Mouse (Mus musculus) thymus, postnatal 25 days (tissue): ENCODE data around the gene Notch2.
"Not testable (repeated sequence)": the region's sequence is repeated elsewhere in the genome, so short reads cannot be mapped to it uniquely, and the experiment has no call there.

Experiments
- DNase-seq: peaks from one replicate; pipeline ENCODE4 v3.0.0; 2022

The Notch2 gene

DNA sequence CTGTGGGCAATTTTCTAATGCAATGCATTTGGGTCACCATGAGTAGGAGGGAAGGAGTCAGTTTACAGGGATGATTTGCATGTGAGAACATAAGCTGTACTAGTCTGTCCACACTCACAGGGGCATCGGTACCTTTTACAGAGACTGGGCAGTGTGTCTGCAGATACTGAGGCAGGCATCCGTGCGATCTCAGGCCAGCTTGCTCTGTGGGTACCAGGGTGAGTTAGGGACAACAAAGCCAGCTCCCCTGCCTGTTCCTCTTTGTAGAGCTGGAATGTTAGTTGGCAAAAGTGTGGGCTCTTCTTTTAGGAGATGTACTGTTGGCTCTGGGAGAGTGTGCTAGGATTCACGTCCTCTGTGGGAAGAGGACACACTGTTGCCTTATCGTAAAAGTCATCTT, 19.6 kb downstream of the Notch2 start:
- no peak for DNase-seq

- no peak for DNase-seq
Measured at GRCm38 (mm10) chr3:98034622-98035593, 21.6 kb downstream of the Notch2 start.

- peak; percentile 13 for DNase-seq
Measured at GRCm38 (mm10) chr3:98036161-98036560, 22.8 kb downstream of the Notch2 start.

- no peak for DNase-seq
Measured at GRCm38 (mm10) chr3:98037151-98037550, 23.8 kb downstream of the Notch2 start.

GRCm38 (mm10) chr3:98038658-98039057, 25.3 kb downstream of the Notch2 start:
- DNase-seq: no peak

- DNase-seq: no peak
Measured at GRCm38 (mm10) chr3:98039223-98039622, 25.9 kb downstream of the Notch2 start.

GRCm38 (mm10) chr3:98039666-98040456, 26.5 kb downstream of the Notch2 start:
- no peak for DNase-seq

DNA sequence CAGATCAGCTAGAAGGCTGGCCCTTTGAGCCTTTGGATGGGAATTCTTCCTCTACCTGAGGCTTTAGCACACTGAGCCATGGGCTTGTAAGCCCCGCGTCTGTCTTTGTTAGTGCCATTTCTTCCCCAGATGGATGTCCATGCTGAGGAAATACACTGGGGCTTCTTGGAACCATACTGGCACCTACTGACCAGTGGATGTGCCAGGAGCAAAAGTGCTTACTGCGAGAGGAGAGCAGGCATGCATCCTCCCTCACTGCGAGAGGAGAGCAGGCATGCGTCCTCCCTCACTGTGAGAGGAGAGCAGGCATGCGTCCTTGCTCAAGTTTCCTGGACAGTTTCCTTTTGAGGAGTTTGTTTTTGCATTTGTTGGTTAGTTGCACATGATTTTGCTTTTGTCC, 27.5 kb downstream of the Notch2 start:
- DNase-seq: no peak

GRCm38 (mm10) chr3:98042301-98042700, 29.0 kb downstream of the Notch2 start:
- no peak for DNase-seq

DNA sequence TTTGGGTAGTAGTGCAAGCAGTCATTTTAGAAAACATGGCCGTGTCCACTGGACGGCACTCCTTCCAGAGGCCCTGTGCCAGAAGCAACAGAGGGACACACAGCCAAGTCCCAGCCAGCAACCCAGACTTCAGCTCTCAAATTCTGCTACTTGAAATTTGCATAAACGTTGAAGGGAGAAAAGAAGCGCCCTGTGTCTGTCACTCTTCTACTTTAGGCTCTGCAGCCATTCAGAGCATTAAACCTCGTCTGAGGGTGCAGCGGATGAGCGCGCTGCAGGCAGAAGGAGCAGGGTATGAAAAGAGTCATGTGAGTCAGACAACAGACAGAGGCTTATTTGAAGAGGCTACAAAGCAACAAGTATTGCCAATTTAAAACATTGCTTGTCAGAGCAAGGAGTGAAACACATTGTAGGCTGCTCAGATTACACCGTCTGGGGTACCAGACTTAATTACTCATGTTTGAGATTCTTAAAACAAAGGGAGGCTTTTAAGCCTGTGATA, 29.7 kb downstream of the Notch2 start:
- DNase-seq: no peak

DNA sequence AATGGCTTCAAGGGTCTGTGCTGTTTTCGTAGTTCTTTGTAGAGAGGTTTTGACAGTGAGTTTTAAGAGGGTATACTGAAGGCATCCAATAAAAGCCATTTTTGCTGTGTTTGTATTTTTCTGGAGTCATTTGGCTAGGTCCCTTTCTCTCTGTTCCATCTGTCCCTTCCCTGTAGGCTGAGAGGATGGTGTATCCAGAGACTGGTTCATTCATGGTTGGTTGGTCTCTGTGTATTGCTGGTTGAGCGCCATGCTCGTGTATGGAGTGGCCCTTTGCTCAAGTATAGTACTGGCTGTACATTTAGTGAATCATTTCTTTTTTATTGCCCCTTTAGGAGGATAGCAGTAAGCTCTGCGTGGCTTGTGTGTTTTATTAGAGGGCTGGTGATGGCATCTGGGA, 30.3 kb downstream of the Notch2 start:
- DNase-seq: no peak

GRCm38 (mm10) chr3:98044768-98045368, 31.5 kb downstream of the Notch2 start:
- no peak for DNase-seq

GRCm38 (mm10) chr3:98045465-98046148, 32.3 kb downstream of the Notch2 start:
- DNase-seq: no peak

GRCm38 (mm10) chr3:98046305-98046704, 33.0 kb downstream of the Notch2 start:
- DNase-seq: no peak

GRCm38 (mm10) chr3:98049671-98050070, 36.3 kb downstream of the Notch2 start:
- no peak for DNase-seq

- DNase-seq: not testable (repeated sequence)
Measured at GRCm38 (mm10) chr3:98050086-98050485, 36.8 kb downstream of the Notch2 start.

GRCm38 (mm10) chr3:98050492-98051406, 37.4 kb downstream of the Notch2 start:
- no peak for DNase-seq

- DNase-seq: no peak
Measured at GRCm38 (mm10) chr3:98051407-98051968, 38.2 kb downstream of the Notch2 start.

- DNase-seq: no peak
Measured at GRCm38 (mm10) chr3:98052507-98053430, 39.4 kb downstream of the Notch2 start.

GRCm38 (mm10) chr3:98053817-98054216, 40.5 kb downstream of the Notch2 start:
- DNase-seq: no peak
